9 mouse cellular contexts compared by ENCODE assay signal in the genomic region with DNA sequence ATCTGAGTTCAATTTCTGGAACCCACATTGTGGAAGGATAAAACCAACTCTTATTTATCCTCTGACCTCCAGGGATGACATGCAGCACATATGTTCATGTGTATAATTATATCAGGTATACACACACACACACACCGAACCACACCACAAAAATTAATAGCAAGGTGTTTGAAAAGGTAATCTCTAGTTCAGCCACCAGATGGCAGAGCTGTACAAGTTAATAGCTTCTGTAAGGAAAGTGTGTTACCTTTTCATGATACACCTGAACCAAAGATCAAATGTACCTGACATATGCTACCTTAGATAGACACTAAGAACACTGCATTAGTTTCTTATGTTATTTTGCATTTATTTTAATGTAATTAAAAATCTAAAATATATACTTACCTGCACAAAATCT. TPM values are rescaled to one million over a fixed set of nuclear protein-coding genes. Genes with fewer than 3 reads are reported as not detected.
DNase-seq lines count a peak whose midpoint lies in the region; ATAC-seq and TF ChIP-seq lines count a peak whose summit lies in the region.
"Had no signal": no experiment of that assay in that cellular context is flagged by ENCODE, and none has a peak within 500 bp of the region (broad histone marks: within the 10 kb centered on the region; RNA-seq: fewer than 3 reads in every experiment).

No protein-coding gene starts in this region.

- H3K9me3 ChIP-seq in kidney, embryonic 15.5 days (replicated peaks) = no peaks in the 10 kb centered on the region
- no peaks in the 10 kb centered on the region for H3K9me3 ChIP-seq in E14TG2a.4 (ENCODE audit: low read length)
- H3K9me3 ChIP-seq: heart, embryonic 12.5 days; limb, embryonic 15.5 days had no signal

- H3K4me3 ChIP-seq in kidney, adult 2 months (ENCODE audit: insufficient read depth, low read depth, low read length) = no peak overlapping the region
- no peak overlapping the region for H3K4me3 ChIP-seq in kidney, embryonic 15.5 days (replicated peaks)
- H3K4me3 ChIP-seq in E14TG2a.4 (replicated peaks; ENCODE audit: low read length) = no peak overlapping the region
- H3K4me3 ChIP-seq: heart, embryonic 12.5 days; limb, embryonic 15.5 days had no signal

- H3K4me2 ChIP-seq in kidney, embryonic 15.5 days = no peak overlapping the region
- H3K4me2 ChIP-seq: heart, embryonic 12.5 days; limb, embryonic 15.5 days had no signal

- no peak overlapping the region for H3K9ac ChIP-seq in kidney, embryonic 15.5 days
- H3K9ac ChIP-seq: heart, embryonic 12.5 days; limb, embryonic 15.5 days had no signal

- no peak for TF ChIP-seq POLR2A in kidney, adult 2 months (IDR thresholded peaks at IDR 0.05; ENCODE audit: low read depth, low read length)

- WGBS in kidney, adult 2 months = 35% methylated on average over 1 of the region's 1 CpGs
- WGBS in kidney, embryonic 15.5 days = 71% methylated on average over 1 of the region's 1 CpGs

- no peaks in the 10 kb centered on the region for H3K4me1 ChIP-seq in kidney, adult 2 months (ENCODE audit: control insufficient read depth, insufficient read depth, low read length)
- no peaks in the 10 kb centered on the region for H3K4me1 ChIP-seq in kidney, embryonic 15.5 days
- no peaks in the 10 kb centered on the region for H3K4me1 ChIP-seq in E14TG2a.4 (replicated peaks; ENCODE audit: low read depth, low read length)
- H3K4me1 ChIP-seq: heart, embryonic 12.5 days; limb, embryonic 15.5 days had no signal

- peak; percentile 15 for DNase-seq in kidney, adult 2 months
- DNase-seq in 416B (ENCODE audit: low read depth) = peak; percentile 12
- peak; percentile 23 for DNase-seq in forelimb bud, embryonic 11.5 days (ENCODE audit: low read depth, low spot score)
- no peak for DNase-seq in spleen, adult 12 weeks (ENCODE audit: low spot score)
- DNase-seq in gastrocnemius, postnatal 10 days = no peak

- H3K36me3 ChIP-seq in kidney, adult 2 months (ENCODE audit: control insufficient read depth, insufficient read depth, low read length) = no peaks in the 10 kb centered on the region
- no peaks in the 10 kb centered on the region for H3K36me3 ChIP-seq in kidney, embryonic 15.5 days
- H3K36me3 ChIP-seq in E14TG2a.4 (ENCODE audit: insufficient read depth, low read length) = no peaks in the 10 kb centered on the region
- H3K36me3 ChIP-seq: heart, embryonic 12.5 days; limb, embryonic 15.5 days had no signal

- H3K27ac ChIP-seq in kidney, adult 2 months (ENCODE audit: insufficient read depth, low read depth, low read length) = no peak overlapping the region
- H3K27ac ChIP-seq in kidney, embryonic 15.5 days = no peak overlapping the region
- H3K27ac ChIP-seq: limb, embryonic 15.5 days had no signal

- ATAC-seq in kidney, embryonic 15.5 days (replicated peaks; ENCODE audit: low FRiP score) = no peak

- peak; percentile 26; the same call in 1 of the 2 replicates for TF ChIP-seq CTCF in kidney, adult 2 months (conservative IDR thresholded peaks at IDR 0.05; ENCODE audit: insufficient read depth, insufficient read length, low read depth, low read length)
- peak; percentile 19 for TF ChIP-seq CTCF in E14TG2a.4 (conservative IDR thresholded peaks at IDR 0.05; ENCODE audit: low read length)

- H3K27me3 ChIP-seq in kidney, adult 2 months (replicated peaks; ENCODE audit: control insufficient read depth, insufficient read depth, low read length) = no peaks in the 10 kb centered on the region
- peaks cover 2% of the 10 kb centered on the region; the same call in 1 of the 2 replicates for H3K27me3 ChIP-seq in kidney, embryonic 15.5 days
- H3K27me3 ChIP-seq in E14TG2a.4 (ENCODE audit: insufficient read depth, low read length) = no peaks in the 10 kb centered on the region
- H3K27me3 ChIP-seq: heart, embryonic 12.5 days; limb, embryonic 15.5 days had no signal

RNA-seq across cellular contexts. Expression of a gene that starts 1.8 kb away (rescaled TPM):
- polyA plus RNA-seq in kidney, adult 2 months (2012; rRNA removed) = not detected in 2 replicates
- polyA plus RNA-seq in kidney, embryonic 15.5 days (2015; fragmentation: Nextera tagmentation; extraction: Ambion mirVana) = not detected in 2 replicates
- total RNA-seq in gastrocnemius, postnatal 10 days (2021) = not detected
- polyA plus RNA-seq: heart, embryonic 12.5 days; limb, embryonic 15.5 days had no signal

Comparison
In these comparisons a context has a peak if more than half of its experiments do, and no peak if none do; other contexts are left out.
1. DNase-seq: peak in kidney, adult 2 months (single experiment), 416B (single experiment) and forelimb bud, embryonic 11.5 days (single experiment); none in spleen, adult 12 weeks (single experiment) and gastrocnemius, postnatal 10 days (single experiment).